Mouse (Mus musculus) heart, postnatal 0 days (tissue): ENCODE measurements at regions not wholly inside any gene's neighbourhood (a gene's known extent, or its start where the extent isn't known, plus 50 kb on each side); places are given as distances from the start of the nearest gene placed in this dataset.

ENCODE experiments used
- ATAC-seq: fragments of 200-750 bp; cut with Nextera tagmentation; 2 replicates; pipeline ENCODE4 v1.8.0; 2017; ENCODE audit warnings: low read depth, moderate number of reproducible peaks, moderate library complexity; ENCODE audit not compliant: insufficient read depth
- DNase-seq: peaks from one replicate; pipeline ENCODE4 v3.0.0-alpha.2; 2016; ENCODE audit warnings: low spot score
- H3K27ac ChIP-seq: fragments of 300-500 bp; sonication (generic); 2 replicates; pipeline ENCODE4 v1.5.1; 2014; ENCODE audit warnings: low read depth, mild to moderate bottlenecking
- H3K27me3 ChIP-seq: fragments of 300-500 bp; sonication (generic); 2 replicates; pipeline ENCODE4 v1.6.1; 2014; ENCODE audit warnings: low read length, mixed read lengths; ENCODE audit not compliant: control insufficient read depth, insufficient read depth
- H3K36me3 ChIP-seq: fragments of 300-500 bp; sonication (generic); replicated peaks from 2 replicates; pipeline ENCODE4 v1.6.1; 2014; ENCODE audit warnings: low read length, mixed read lengths; ENCODE audit not compliant: control insufficient read depth, insufficient read depth
- H3K4me1 ChIP-seq: fragments of 300-500 bp; sonication (generic); 2 replicates; pipeline ENCODE4 v1.6.1; 2014; ENCODE audit warnings: antibody characterized with exemption; ENCODE audit not compliant: control insufficient read depth, insufficient read depth
- H3K4me2 ChIP-seq: fragments of 300-500 bp; sonication (generic); 2 replicates; pipeline ENCODE4 v1.6.1; 2014; ENCODE audit warnings: low read depth, mild to moderate bottlenecking, low read length, moderate library complexity
- H3K4me3 ChIP-seq: fragments of 300-500 bp; sonication (generic); 2 replicates; pipeline ENCODE4 v1.5.1; 2014; ENCODE audit warnings: low read depth, low read length
- H3K9ac ChIP-seq: fragments of 300-500 bp; sonication (generic); replicated peaks from 2 replicates; pipeline ENCODE4 v1.6.1; 2014; ENCODE audit warnings: low read depth, low read length, mixed read lengths
- H3K9me3 ChIP-seq: fragments of 300-500 bp; sonication (generic); replicated peaks from 2 replicates; pipeline ENCODE4 v1.6.1; 2016; ENCODE audit warnings: low read length; ENCODE audit not compliant: control insufficient read depth
- CTCF ChIP-seq: IDR thresholded peaks from 2 replicates; pipeline ENCODE4 v1.5.1; 2016; ENCODE audit warnings: antibody characterized with exemption, control low read depth, low read depth
- EP300 ChIP-seq: IDR thresholded peaks from 2 replicates; pipeline ENCODE4 v1.6.1; 2016; ENCODE audit warnings: antibody characterized with exemption, low read depth
- WGBS: fragments of 180-500 bp; shearing (Covaris S2); extraction: QIAGEN DNeasy Blood & Tissue Kit; methylation state at CpG from one replicate; pipeline ENCODE4 v1.1.7; 2014; 5-methylcytosine and 5-hydroxymethylcytosine counted together

DNA sequence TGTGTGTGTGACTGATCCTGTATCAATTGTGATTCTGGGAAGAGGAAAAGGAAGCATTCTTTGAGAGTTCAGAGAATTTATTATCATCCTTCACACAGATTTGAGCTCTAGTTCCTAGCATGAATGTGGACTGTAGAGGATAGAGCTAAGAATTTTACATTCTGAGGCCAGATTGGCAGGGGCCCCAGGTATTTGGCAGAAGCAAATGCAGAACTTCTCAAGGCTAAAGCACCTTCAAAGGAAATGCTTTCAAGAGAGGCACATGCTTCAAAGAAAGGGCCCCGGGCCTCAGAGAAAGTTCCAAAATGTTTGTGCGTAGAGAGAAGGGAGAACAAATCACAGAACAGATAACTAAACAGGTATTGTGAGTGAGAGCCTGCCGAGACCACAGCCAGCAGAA is 139.7 kb upstream of the Runx1 start:
- TF ChIP-seq EP300 (no peak), CTCF (no peak)
- 65% methylated on average over 3 of the region's 3 CpGs for WGBS
- DNase-seq: no peak
- ATAC-seq: no peak
- H3K9me3 ChIP-seq: no peaks in the 10 kb centered on the region
- no peak overlapping the region for H3K4me3 ChIP-seq
- no peaks in the 10 kb centered on the region for H3K27me3 ChIP-seq
- H3K27ac ChIP-seq: no peak overlapping the region
- no peak overlapping the region for H3K9ac ChIP-seq
- H3K36me3 ChIP-seq: no peaks in the 10 kb centered on the region
- no peak overlapping the region for H3K4me2 ChIP-seq
- 0 out of 2 replicates have a peak, but pooled peaks cover 9% of the 10 kb centered on the region for H3K4me1 ChIP-seq

GRCm38 (mm10) chr16:92963582-92963981 is 137.6 kb upstream of the Runx1 start:
- no peak for ATAC-seq
- no peak overlapping the region for H3K27ac ChIP-seq
- WGBS: 81% methylated on average over 4 of the region's 4 CpGs
- H3K9ac ChIP-seq: no peak overlapping the region
- H3K4me3 ChIP-seq: no peak overlapping the region
- H3K27me3 ChIP-seq: no peaks in the 10 kb centered on the region
- H3K4me2 ChIP-seq: no peak overlapping the region
- TF ChIP-seq CTCF (no peak), EP300 (no peak)
- H3K9me3 ChIP-seq: no peaks in the 10 kb centered on the region
- H3K36me3 ChIP-seq: no peaks in the 10 kb centered on the region
- 0 out of 2 replicates have a peak, but pooled peaks cover 9% of the 10 kb centered on the region for H3K4me1 ChIP-seq
- no peak for DNase-seq

DNA sequence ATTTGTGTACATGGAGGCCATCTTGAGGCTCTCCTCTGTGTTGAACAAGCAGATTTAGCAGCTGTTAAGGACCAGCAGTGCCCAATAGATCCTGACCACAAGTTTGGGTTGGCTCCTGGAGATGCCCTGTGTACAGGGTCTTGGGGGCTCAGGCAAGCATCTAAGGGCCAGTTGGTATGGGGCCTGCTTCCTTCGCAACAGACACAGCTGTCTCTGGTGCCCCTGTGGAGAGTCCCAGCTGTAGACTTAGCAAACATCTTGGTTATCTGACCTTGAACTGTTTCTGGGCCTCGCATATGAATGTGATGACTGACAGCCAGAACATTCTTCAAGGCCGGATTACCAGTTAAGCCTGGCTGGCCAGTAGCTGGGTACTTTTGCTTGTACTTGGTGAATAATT is 135.4 kb upstream of the Runx1 start:
- Histone ChIP-seq H3K4me1 (0 out of 2 replicates have a peak, but pooled peaks cover 9% of the 10 kb centered on the region), H3K27ac (no peak overlapping the region), H3K9me3 (no peaks in the 10 kb centered on the region), H3K27me3 (no peaks in the 10 kb centered on the region), H3K36me3 (no peaks in the 10 kb centered on the region), H3K4me3 (no peak overlapping the region), H3K4me2 (no peak overlapping the region), H3K9ac (no peak overlapping the region)
- ATAC-seq (no peak), DNase-seq (no peak)
- no peak for TF ChIP-seq EP300
- no peak for TF ChIP-seq CTCF
- 42% methylated on average over 3 of the region's 3 CpGs for WGBS

DNA sequence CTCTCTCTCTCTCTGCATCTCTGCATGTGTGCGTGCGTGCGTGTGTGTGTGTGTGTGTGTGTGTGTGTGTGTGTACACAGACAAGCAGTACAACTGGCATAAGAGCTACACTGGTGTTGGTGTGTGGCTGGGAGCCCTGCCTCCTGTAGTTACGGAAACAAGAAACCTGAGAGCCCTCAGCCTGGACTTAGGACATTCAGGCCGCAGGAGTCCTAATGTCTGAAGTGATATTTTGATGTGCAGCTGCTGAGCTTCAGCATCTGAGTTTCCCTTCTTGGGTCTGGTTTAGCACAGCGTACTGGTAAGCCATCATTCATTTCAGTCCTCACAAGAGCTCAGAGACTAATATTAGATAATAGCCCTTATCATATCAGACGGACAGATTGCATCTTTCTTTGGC is 134.8 kb upstream of the Runx1 start:
- 83% methylated on average over 7 of the region's 7 CpGs for WGBS
- TF ChIP-seq EP300: no peak
- TF ChIP-seq CTCF: no peak
- Histone ChIP-seq H3K27ac (no peak overlapping the region), H3K4me2 (no peak overlapping the region), H3K36me3 (no peaks in the 10 kb centered on the region), H3K9me3 (no peaks in the 10 kb centered on the region), H3K4me3 (no peak overlapping the region), H3K9ac (no peak overlapping the region), H3K4me1 (peaks cover 10% of the 10 kb centered on the region; the same call in 1 of the 2 replicates), H3K27me3 (no peaks in the 10 kb centered on the region)
- no peak for DNase-seq
- no peak for ATAC-seq

GRCm38 (mm10) chr16:92958967-92959366 is 133.0 kb upstream of the Runx1 start:
- peaks cover 25% of the 10 kb centered on the region for H3K4me1 ChIP-seq
- no peaks in the 10 kb centered on the region for H3K36me3 ChIP-seq
- H3K9me3 ChIP-seq: no peaks in the 10 kb centered on the region
- H3K4me3 ChIP-seq: no peak overlapping the region
- no peak overlapping the region for H3K9ac ChIP-seq
- WGBS: 78% methylated on average over 8 of the region's 8 CpGs
- DNase-seq: no peak
- no peak overlapping the region for H3K27ac ChIP-seq
- ATAC-seq: no peak
- no peak overlapping the region for H3K4me2 ChIP-seq
- no peaks in the 10 kb centered on the region for H3K27me3 ChIP-seq
- TF ChIP-seq CTCF (no peak), EP300 (no peak)

- no peak overlapping the region for H3K4me3 ChIP-seq
- H3K27ac ChIP-seq: no peak overlapping the region
- no peak overlapping the region for H3K9ac ChIP-seq
- DNase-seq (no peak), ATAC-seq (no peak)
- no peak for TF ChIP-seq EP300
- TF ChIP-seq CTCF: no peak
- no peaks in the 10 kb centered on the region for H3K9me3 ChIP-seq
- H3K4me2 ChIP-seq: no peak overlapping the region
- H3K4me1 ChIP-seq: peaks cover 31% of the 10 kb centered on the region
- H3K36me3 ChIP-seq: no peaks in the 10 kb centered on the region
- no peaks in the 10 kb centered on the region for H3K27me3 ChIP-seq
- 60% methylated on average over 6 of the region's 6 CpGs for WGBS
Observed at GRCm38 (mm10) chr16:92958146-92958545, 132.2 kb upstream of the Runx1 start.
